Mouse (Mus musculus) small intestine, adult 2 months (tissue): ENCODE measurements around the gene Gimap1. TPM values are rescaled to one million over a fixed set of nuclear protein-coding genes. Genes with fewer than 3 reads are reported as not detected.
A peak's percentile ranks its signal among the peaks of the same experiment; 100 is the strongest.

Experiments
- H3K27ac ChIP-seq: fragments of 200-500 bp; 2 replicates; pipeline ENCODE4 v1.5.1; 2012; ENCODE audit warnings: low read depth, low read length, control low read depth, inconsistent platforms; ENCODE audit not compliant: insufficient read depth
- H3K27me3 ChIP-seq: fragments of 200-500 bp; 2 replicates; pipeline ENCODE4 v1.6.1; 2012; ENCODE audit warnings: mild to moderate bottlenecking, moderate library complexity, low read length, inconsistent platforms; ENCODE audit not compliant: control insufficient read depth, insufficient read depth
- H3K36me3 ChIP-seq: fragments of 200-500 bp; 2 replicates; pipeline ENCODE4 v1.6.1; 2012; ENCODE audit warnings: mild to moderate bottlenecking, low read length, control low read depth, inconsistent platforms; ENCODE audit not compliant: control insufficient read depth, insufficient read depth
- H3K4me1 ChIP-seq: fragments of 200-500 bp; 2 replicates; pipeline ENCODE4 v1.6.1; 2012; ENCODE audit warnings: low read length, inconsistent platforms, mixed read lengths; ENCODE audit not compliant: control insufficient read depth, insufficient read depth, insufficient read length
- H3K4me3 ChIP-seq: fragments of 200-500 bp; 2 replicates; pipeline ENCODE4 v1.5.1; 2012; ENCODE audit warnings: low read depth, mild to moderate bottlenecking, control low read depth, inconsistent platforms, low read length, moderate library complexity
- CTCF ChIP-seq: fragments of 200-500 bp; IDR thresholded peaks from 2 replicates; pipeline ENCODE4 v1.5.1; 2012; ENCODE audit warnings: low read depth, mild to moderate bottlenecking, control low read depth, inconsistent platforms, low read length, moderate library complexity, mixed read lengths; ENCODE audit not compliant: insufficient replicate concordance, insufficient read length; ENCODE audit errors: extremely low read depth
- POLR2A ChIP-seq: fragments of 200-500 bp; IDR thresholded peaks from 2 replicates; pipeline ENCODE4 v1.6.1; 2012; ENCODE audit warnings: low read depth, mild to moderate bottlenecking, control low read depth, inconsistent platforms, low read length, moderate library complexity
- WGBS: fragments of 180-500 bp; shearing (Covaris S2); methylation state at CpG from one replicate; pipeline ENCODE4 v1.1.7; 2018; 5-methylcytosine and 5-hydroxymethylcytosine counted together
- polyA plus RNA-seq: library from polyadenylated mRNA; depleted of rRNA; stranded (reverse); fragments of >200 nt; gene quantifications from 2 replicates; pipeline ENCODE4 v1.2.3, GENCODE M21; 2012; rRNA removed

The Gimap1 gene
- polyA plus RNA-seq, 1 experiment = 29.1 TPM

- peak within 1 kb of the TSS; percentile 80 for H3K27ac ChIP-seq
- peaks cover 10% of the 10 kb centered on the region; the same call in 1 of the 2 replicates for H3K4me1 ChIP-seq
- 68% methylated on average over 3 of the region's 3 CpGs for WGBS
- no peak for TF ChIP-seq CTCF
- TF ChIP-seq POLR2A = no peak
- peak within 1 kb of the TSS; percentile 54 for H3K4me3 ChIP-seq
- no peaks in the 10 kb centered on the region for H3K27me3 ChIP-seq
- H3K36me3 ChIP-seq = no peaks in the 10 kb centered on the region
These were observed 31.8 kb downstream of the Gimap1 start, which contains the start of gene Gimap3 for GRCm38 (mm10) chr6:48770696-48771095. Gene Gimap3 (minus strand): TSS chr6:48770851.

- Histone ChIP-seq H3K4me3 (no peak overlapping the region), H3K36me3 (no peaks in the 10 kb centered on the region), H3K27me3 (no peaks in the 10 kb centered on the region), H3K27ac (no peak overlapping the region), H3K4me1 (peaks cover 10% of the 10 kb centered on the region; the same call in 1 of the 2 replicates)
- WGBS = 6% methylated on average over 8 of the region's 8 CpGs
- peak; percentile 96 for TF ChIP-seq CTCF
- TF ChIP-seq POLR2A = no peak
These were observed 33.2 kb downstream of the Gimap1 start for GRCm38 (mm10) chr6:48772030-48772429.

- H3K36me3 ChIP-seq = no peaks in the 10 kb centered on the region
- peak overlapping the region; percentile 39 for H3K27ac ChIP-seq
- WGBS = 80% methylated on average over 1 of the region's 1 CpGs
- H3K4me3 ChIP-seq = no peak overlapping the region
- peaks cover 2% of the 10 kb centered on the region; the same call in 1 of the 2 replicates for H3K4me1 ChIP-seq
- H3K27me3 ChIP-seq = no peaks in the 10 kb centered on the region
- TF ChIP-seq CTCF = no peak
- TF ChIP-seq POLR2A = no peak
These were observed 45.6 kb downstream of the Gimap1 start for GRCm38 (mm10) chr6:48784406-48784805.

- H3K4me3 ChIP-seq = no peak overlapping the region
- 69% methylated on average over 1 of the region's 1 CpGs for WGBS
- H3K27ac ChIP-seq = no peak overlapping the region; the same call in 1 of the 2 replicates
- H3K36me3 ChIP-seq = no peaks in the 10 kb centered on the region
- peaks cover 2% of the 10 kb centered on the region; the same call in 1 of the 2 replicates for H3K4me1 ChIP-seq
- H3K27me3 ChIP-seq = no peaks in the 10 kb centered on the region
- TF ChIP-seq POLR2A = no peak
- TF ChIP-seq CTCF = no peak
These were observed 46.3 kb downstream of the Gimap1 start for GRCm38 (mm10) chr6:48785189-48785588.

GRCm38 (mm10) chr6:48785601-48786000, 46.7 kb downstream of the Gimap1 start:
- 69% methylated on average over 2 of the region's 2 CpGs for WGBS
- Histone ChIP-seq H3K27me3 (no peaks in the 10 kb centered on the region), H3K36me3 (no peaks in the 10 kb centered on the region), H3K4me1 (peaks cover 2% of the 10 kb centered on the region; the same call in 1 of the 2 replicates), H3K27ac (no peak overlapping the region), H3K4me3 (no peak overlapping the region)
- no peak for TF ChIP-seq POLR2A

GRCm38 (mm10) chr6:48787867-48788266, 49.0 kb downstream of the Gimap1 start:
- WGBS = 81% methylated on average over 2 of the region's 2 CpGs
- Histone ChIP-seq H3K36me3 (no peaks in the 10 kb centered on the region), H3K27me3 (no peaks in the 10 kb centered on the region), H3K27ac (no peak overlapping the region), H3K4me1 (peaks cover 5% of the 10 kb centered on the region; the same call in 1 of the 2 replicates), H3K4me3 (no peak overlapping the region)
- TF ChIP-seq POLR2A (no peak), CTCF (no peak)

Other genes starting within 250 kb of the Gimap1 start
- 11.8 and 26.3 TPM in 2 replicates for gene Atp6v0e2, start 201.4 kb upstream of the Gimap1 start, polyA plus RNA-seq
- gene Lrrc61, start 184.3 kb upstream of the Gimap1 start, polyA plus RNA-seq = 8.7 and 12.4 TPM in 2 replicates
- 28.4 and 39.8 TPM in 2 replicates for gene Rarres2, start 166.3 kb upstream of the Gimap1 start, polyA plus RNA-seq
- not detected in 2 replicates for gene Gm45021, start 149.4 kb upstream of the Gimap1 start, polyA plus RNA-seq
- gene Repin1, start 145.2 kb upstream of the Gimap1 start, polyA plus RNA-seq = 8.1 and 10.2 TPM in 2 replicates
- gene Gm44965, start 145.1 kb upstream of the Gimap1 start, polyA plus RNA-seq = not detected in 2 replicates
- 1.9 and 3.1 TPM in 2 replicates for gene Zfp775, start 137.0 kb upstream of the Gimap1 start, polyA plus RNA-seq
- 0.43 and 0.96 TPM in 2 replicates for gene AI854703, start 112.3 kb upstream of the Gimap1 start, polyA plus RNA-seq
- 0.72 and 1.5 TPM in 2 replicates for gene Gimap8, start 91.8 kb upstream of the Gimap1 start, polyA plus RNA-seq
- gene Gimap9, start 62.9 kb upstream of the Gimap1 start, polyA plus RNA-seq = 0.27 and 0.62 TPM in 2 replicates
- 4.3 and 9.3 TPM in 2 replicates for gene Gimap4, start 54.5 kb upstream of the Gimap1 start, polyA plus RNA-seq
- 2.0 and 5.0 TPM in 2 replicates for gene Gimap6, start 30.8 kb upstream of the Gimap1 start, polyA plus RNA-seq
- gene Gm28053, start 20.4 kb upstream of the Gimap1 start, polyA plus RNA-seq = not detected in 2 replicates
- 1.5 and 2.5 TPM in 2 replicates for gene Gimap7, start 20.4 kb upstream of the Gimap1 start, polyA plus RNA-seq
- gene Gimap5, start 7.1 kb downstream of the Gimap1 start, polyA plus RNA-seq = 4.9 and 10.2 TPM in 2 replicates
- 6.2 and 13.0 TPM in 2 replicates for gene Gimap3, start 31.8 kb downstream of the Gimap1 start, polyA plus RNA-seq
- gene Tmem176a, start 101.9 kb downstream of the Gimap1 start, polyA plus RNA-seq = 52.3 and 84.3 TPM in 2 replicates
- 118 and 211 TPM in 2 replicates for gene Tmem176b, start 102.4 kb downstream of the Gimap1 start, polyA plus RNA-seq
- gene Aoc1, start 133.8 kb downstream of the Gimap1 start, polyA plus RNA-seq = 85.5 and 894 TPM in 2 replicates
- 0.05 TPM in 1 of 2 replicates, not detected in the other for gene 1600015I10Rik, start 190.8 kb downstream of the Gimap1 start, polyA plus RNA-seq
- not detected in 2 replicates for gene Doxl2, start 235.9 kb downstream of the Gimap1 start, polyA plus RNA-seq
- not detected in 2 replicates for gene Svs1, start 247.8 kb downstream of the Gimap1 start, polyA plus RNA-seq